Mouse (Mus musculus): ENCODE data around the gene Ptbp2.

The Ptbp2 gene

GRCm38 (mm10) chr3:119784366-119784765 lies at the start of gene Ptbp2:
Ptbp2 (minus strand) TSS chr3:119784466.
- DNase-seq (ENCODE audit: low spot score in 2 of 2), result no peak

- no peak for DNase-seq (ENCODE audit: low spot score in 2 of 2)
These were observed 30.4 kb upstream of the Ptbp2 start for GRCm38 (mm10) chr3:119814678-119815077.

GRCm38 (mm10) chr3:119806123-119806522 lies 21.9 kb upstream of the Ptbp2 start:
- DNase-seq (ENCODE audit: low spot score in 2 of 2), result no peak

GRCm38 (mm10) chr3:119794677-119795365 lies 10.6 kb upstream of the Ptbp2 start:
- no peak for DNase-seq (ENCODE audit: low spot score in 2 of 2)

GRCm38 (mm10) chr3:119782946-119783701 lies 1.1 kb downstream of the Ptbp2 start:
- DNase-seq (ENCODE audit: low spot score in 2 of 2), result peak; percentile 80 to 86

- peak; percentile 52 to 64 for DNase-seq (ENCODE audit: low spot score in 2 of 2)
These were observed 2.0 kb downstream of the Ptbp2 start for GRCm38 (mm10) chr3:119782022-119782945.

- DNase-seq (ENCODE audit: low spot score in 2 of 2), result no peak
These were observed 3.4 kb downstream of the Ptbp2 start for GRCm38 (mm10) chr3:119780876-119781275.

GRCm38 (mm10) chr3:119779261-119779660 lies 5.0 kb downstream of the Ptbp2 start:
- DNase-seq (ENCODE audit: low spot score in 2 of 2), result no peak

- no peak for DNase-seq (ENCODE audit: low spot score in 2 of 2)
These were observed 5.8 kb downstream of the Ptbp2 start for GRCm38 (mm10) chr3:119778431-119778830.

- DNase-seq (ENCODE audit: low spot score in 2 of 2), result no peak
These were observed 8.1 kb downstream of the Ptbp2 start for GRCm38 (mm10) chr3:119776129-119776528.

GRCm38 (mm10) chr3:119772789-119773188 lies 11.5 kb downstream of the Ptbp2 start:
- DNase-seq (ENCODE audit: low spot score in 2 of 2), result no peak

GRCm38 (mm10) chr3:119763772-119764171 lies 20.5 kb downstream of the Ptbp2 start:
- DNase-seq (ENCODE audit: low spot score in 2 of 2), result no peak

- no peak for DNase-seq (ENCODE audit: low spot score in 2 of 2)
These were observed 22.5 kb downstream of the Ptbp2 start for GRCm38 (mm10) chr3:119761732-119762131.

- no peak for DNase-seq (ENCODE audit: low spot score in 2 of 2)
These were observed 30.5 kb downstream of the Ptbp2 start for GRCm38 (mm10) chr3:119753791-119754190.

- no peak for DNase-seq (ENCODE audit: low spot score in 2 of 2)
These were observed 34.6 kb downstream of the Ptbp2 start for GRCm38 (mm10) chr3:119749551-119750249.

GRCm38 (mm10) chr3:119749140-119749539 lies 35.1 kb downstream of the Ptbp2 start:
- DNase-seq (ENCODE audit: low spot score in 2 of 2), result no peak

GRCm38 (mm10) chr3:119746656-119747055 lies 37.6 kb downstream of the Ptbp2 start:
- no peak for DNase-seq (ENCODE audit: low spot score in 2 of 2)

- DNase-seq (ENCODE audit: low spot score in 2 of 2), result no peak
These were observed 38.5 kb downstream of the Ptbp2 start for GRCm38 (mm10) chr3:119745801-119746200.

- DNase-seq (ENCODE audit: low spot score in 2 of 2), result no peak
These were observed 54.4 kb downstream of the Ptbp2 start for GRCm38 (mm10) chr3:119729863-119730262.

GRCm38 (mm10) chr3:119712066-119712465 lies 72.2 kb downstream of the Ptbp2 start:
- no peak for DNase-seq (ENCODE audit: low spot score in 2 of 2)

- DNase-seq (ENCODE audit: low spot score in 2 of 2), result no peak
These were observed 72.8 kb downstream of the Ptbp2 start for GRCm38 (mm10) chr3:119711503-119711902.
